Mouse (Mus musculus): ENCODE results near the gene Srgap1.

DNA sequence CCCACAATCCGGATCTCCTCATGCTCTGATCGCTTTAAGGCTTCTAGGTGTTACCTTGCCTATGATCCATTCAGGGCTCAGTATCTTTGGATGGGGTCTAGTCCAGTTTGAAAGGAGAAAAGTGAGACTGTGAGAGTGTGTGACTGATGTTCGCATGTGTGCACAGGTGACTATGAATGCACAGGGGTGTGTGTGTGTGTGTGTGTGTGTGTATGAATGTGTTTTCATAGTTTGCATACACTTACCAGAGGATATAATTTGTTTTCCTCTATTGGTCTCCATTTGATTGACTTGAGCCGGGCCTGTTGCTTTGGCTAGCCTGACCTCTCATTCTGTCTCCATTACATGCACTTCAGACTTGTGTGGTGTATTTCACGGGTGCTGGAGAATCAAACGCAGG, 8.7 kb upstream of the Srgap1 start:
- TF ChIP-seq POLR2AphosphoS2 (IDR thresholded peaks at IDR 0.05; ENCODE audit: insufficient read length, low read depth) (no peak), POLR2A (IDR thresholded peaks at IDR 0.05; ENCODE audit: insufficient read length, low read depth) (no peak), E2F4 (IDR thresholded peaks at IDR 0.05; ENCODE audit: insufficient read depth) (no peak), USF1 (IDR thresholded peaks at IDR 0.05; ENCODE audit: low read depth) (no peak), MAX (IDR thresholded peaks at IDR 0.05; ENCODE audit: low read depth) (no peak), MYOG (IDR thresholded peaks at IDR 0.05; ENCODE audit: control insufficient read depth in 1 of 3, insufficient read depth in 1 of 3, insufficient read length in 2 of 3, low read depth in 2 of 3) (no peak), TCF12 (IDR thresholded peaks at IDR 0.05; ENCODE audit: insufficient read depth, poor library complexity, severe bottlenecking) (no peak), SRF (IDR thresholded peaks at IDR 0.05; ENCODE audit: control insufficient read depth, insufficient read length, low read depth) (no peak), MYOD1 (IDR thresholded peaks at IDR 0.05; ENCODE audit: control insufficient read depth in 1 of 3, insufficient read length in 2 of 3, low read depth in 2 of 3) (no peak), TCF3 (IDR thresholded peaks at IDR 0.05; ENCODE audit: insufficient read length, low read depth) (no peak)

Data from myocyte (in vitro differentiated cells).